Mouse (Mus musculus) liver, embryonic 16.5 days (tissue): ENCODE results near the gene Abr. TPM values are rescaled to one million over a fixed set of nuclear protein-coding genes. Genes with fewer than 3 reads are reported as not detected.

Experiments used
- ATAC-seq: fragments of 200-750 bp; cut with Nextera tagmentation; 2 replicates; pipeline ENCODE4 v1.8.0; 2017; ENCODE audit warnings: low read depth, mild to moderate bottlenecking, moderate number of reproducible peaks, moderate library complexity
- H3K27ac ChIP-seq: fragments of 300-500 bp; sonication (generic); 2 replicates; pipeline ENCODE4 v1.5.1; 2014; ENCODE audit warnings: mild to moderate bottlenecking, low read length
- H3K27me3 ChIP-seq: fragments of 300-500 bp; sonication (generic); 2 replicates; pipeline ENCODE4 v1.6.1; 2014; ENCODE audit warnings: low read depth, low read length, mixed read lengths; ENCODE audit not compliant: control insufficient read depth, insufficient read depth
- H3K36me3 ChIP-seq: fragments of 300-500 bp; sonication (generic); 2 replicates; pipeline ENCODE4 v1.6.1; 2014; ENCODE audit warnings: mild to moderate bottlenecking; ENCODE audit not compliant: control insufficient read depth, insufficient read depth
- H3K4me1 ChIP-seq: fragments of 300-500 bp; sonication (generic); 2 replicates; pipeline ENCODE4 v1.6.1; 2014; ENCODE audit warnings: low read depth, low read length, mixed read lengths; ENCODE audit not compliant: control insufficient read depth
- H3K4me2 ChIP-seq: fragments of 300-500 bp; sonication (generic); 2 replicates; pipeline ENCODE4 v1.6.1; 2014; ENCODE audit warnings: low read depth, low read length, mixed read lengths
- H3K4me3 ChIP-seq: fragments of 300-500 bp; sonication (generic); 2 replicates; pipeline ENCODE4 v1.5.1; 2014; ENCODE audit warnings: low read depth, mild to moderate bottlenecking, low read length
- H3K9ac ChIP-seq: fragments of 300-500 bp; sonication (generic); 2 replicates; pipeline ENCODE4 v1.6.1; 2014; ENCODE audit warnings: low read depth, low read length
- H3K9me3 ChIP-seq: fragments of 300-500 bp; sonication (generic); replicated peaks from 2 replicates; pipeline ENCODE4 v1.6.1; 2016; ENCODE audit warnings: low read length; ENCODE audit not compliant: control insufficient read depth
- WGBS: fragments of 180-500 bp; shearing (Covaris S2); extraction: QIAGEN DNeasy Blood & Tissue Kit; methylation state at CpG from one replicate; pipeline ENCODE4 v1.1.7; 2014; ENCODE audit not compliant: insufficient replicate concordance; 5-methylcytosine and 5-hydroxymethylcytosine counted together
- polyA plus RNA-seq: library from polyadenylated mRNA; unstranded; fragments of >200 nt; fragmentation: Nextera tagmentation; extraction: Ambion mirVana; gene quantifications from 2 replicates; pipeline ENCODE4 v1.2.1, GENCODE M21; 2015

Abr gene
- polyA plus RNA-seq, 1 experiment from 2014 or later = 3.7 TPM

DNA sequence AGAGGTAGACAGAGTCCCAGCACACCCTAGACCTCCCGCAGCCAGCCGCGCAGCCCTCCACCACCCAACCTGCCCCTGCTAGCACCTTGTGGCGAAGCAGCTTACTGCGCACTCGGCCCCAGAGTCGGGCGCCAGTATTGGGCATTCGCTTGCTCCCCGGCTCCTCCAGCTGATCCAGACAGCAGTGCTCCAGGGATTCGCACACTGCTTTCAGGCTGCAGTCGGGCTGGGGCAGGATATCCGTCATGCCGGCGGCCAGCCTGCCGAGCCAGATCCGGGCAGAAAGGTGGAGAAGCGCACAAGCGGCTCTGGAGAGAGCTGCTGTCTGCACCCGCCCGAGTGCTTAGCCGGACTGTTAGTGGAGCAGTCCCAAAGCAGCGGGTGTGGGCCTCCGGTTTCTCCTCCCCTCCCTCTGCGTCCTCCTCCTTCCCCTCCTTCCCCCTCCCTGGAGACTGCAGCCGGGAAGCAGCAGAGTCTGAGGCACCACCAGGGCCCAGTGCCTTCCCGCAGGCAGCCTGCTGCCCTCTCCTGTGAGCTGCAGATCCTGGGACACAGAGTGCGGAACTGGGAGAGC lies 185.2 kb downstream of the Abr start:
- peak; percentile 39; the same call in 1 of the 2 replicates for ATAC-seq

DNA sequence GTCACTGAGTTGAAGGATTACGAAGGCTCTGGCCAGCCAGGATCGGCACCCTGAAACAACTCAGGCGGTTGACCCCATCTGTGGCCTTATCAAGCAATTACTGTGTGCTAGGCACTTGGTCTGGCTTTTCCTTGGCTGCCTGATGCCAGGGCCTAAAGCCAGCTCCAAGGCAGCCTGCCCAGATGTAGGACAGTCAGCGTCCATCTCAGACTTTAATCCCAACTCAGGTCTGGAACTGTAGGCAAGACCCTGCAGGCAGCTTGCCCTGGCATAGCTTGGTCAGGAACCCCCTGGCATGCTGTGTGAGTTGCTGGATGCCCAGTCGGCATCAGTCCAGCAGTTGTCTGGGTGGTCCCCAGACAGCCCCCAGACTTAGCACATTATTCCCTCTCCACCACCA lies 186.1 kb downstream of the Abr start:
- Histone ChIP-seq H3K9ac (no peak overlapping the region), H3K27ac (no peak overlapping the region), H3K9me3 (no peaks in the 10 kb centered on the region), H3K36me3 (no peaks in the 10 kb centered on the region), H3K27me3 (0 out of 2 replicates have a peak, but pooled peaks cover 3% of the 10 kb centered on the region), H3K4me1 (no peaks in the 10 kb centered on the region), H3K4me3 (no peak overlapping the region), H3K4me2 (no peak overlapping the region)
- WGBS = 72% methylated on average over 5 of the region's 5 CpGs
- ATAC-seq = no peak

More for the DNA sequence above, 185.2 kb downstream of the Abr start:
- Histone ChIP-seq H3K36me3 (no peaks in the 10 kb centered on the region), H3K4me3 (peak overlapping the region; percentile 13), H3K4me2 (0 out of 2 replicates have a peak overlapping the region, but pooled peaks have one; percentile 2), H3K27ac (0 out of 2 replicates have a peak overlapping the region, but pooled peaks have one; percentile 27), H3K9me3 (no peaks in the 10 kb centered on the region), H3K27me3 (0 out of 2 replicates have a peak, but pooled peaks cover 3% of the 10 kb centered on the region), H3K4me1 (no peaks in the 10 kb centered on the region), H3K9ac (no peak overlapping the region)
- 31% methylated on average over 28 of the region's 28 CpGs for WGBS

DNA sequence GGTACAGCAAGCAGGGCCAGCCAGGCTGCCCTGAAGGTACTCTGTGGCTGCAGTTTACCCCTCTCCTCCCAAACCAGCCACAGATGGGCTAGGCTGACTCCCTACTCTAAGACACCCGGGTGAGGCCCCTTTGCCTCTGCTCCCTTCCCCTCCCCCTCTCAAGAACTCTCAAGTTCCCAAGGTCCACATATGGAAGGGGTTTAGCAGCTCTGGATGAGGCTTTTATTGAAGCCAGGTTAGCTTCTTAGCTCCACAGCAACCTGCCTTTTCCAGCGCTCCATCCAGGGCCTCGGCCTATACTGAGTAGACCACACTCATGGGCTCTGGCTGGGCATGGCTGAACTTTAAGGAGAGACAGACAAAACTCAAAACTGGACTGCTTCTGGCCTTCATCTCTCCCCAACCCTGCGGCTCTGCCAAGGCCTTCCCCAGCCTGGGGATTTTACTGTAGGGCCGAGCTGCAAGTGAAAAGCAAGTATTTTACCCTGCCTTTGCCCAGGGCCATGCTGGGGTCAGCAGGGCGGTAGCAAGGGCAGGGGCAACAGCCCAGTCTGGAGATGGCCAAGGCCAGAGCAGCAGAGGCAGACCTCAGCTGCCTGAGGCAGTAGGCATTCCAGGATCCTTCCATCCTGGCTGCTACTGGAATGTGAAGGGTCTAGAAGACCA lies 192.0 kb downstream of the Abr start:
- no peak for ATAC-seq
- H3K4me1 ChIP-seq = no peaks in the 10 kb centered on the region
- no peaks in the 10 kb centered on the region for H3K36me3 ChIP-seq
- no peaks in the 10 kb centered on the region for H3K9me3 ChIP-seq
- no peak overlapping the region for H3K9ac ChIP-seq
- H3K4me2 ChIP-seq = no peak overlapping the region
- no peak overlapping the region for H3K27ac ChIP-seq
- no peak overlapping the region for H3K4me3 ChIP-seq
- H3K27me3 ChIP-seq = no peaks in the 10 kb centered on the region
- WGBS = 60% methylated on average over 6 of the region's 6 CpGs

GRCm38 (mm10) chr11:76429556-76429955 lies 192.6 kb downstream of the Abr start:
- Histone ChIP-seq H3K4me3 (no peak overlapping the region), H3K4me1 (no peaks in the 10 kb centered on the region), H3K9ac (no peak overlapping the region), H3K27me3 (no peaks in the 10 kb centered on the region), H3K36me3 (no peaks in the 10 kb centered on the region), H3K9me3 (no peaks in the 10 kb centered on the region), H3K4me2 (no peak overlapping the region), H3K27ac (no peak overlapping the region)
- 53% methylated on average over 7 of the region's 7 CpGs for WGBS
- ATAC-seq = no peak

DNA sequence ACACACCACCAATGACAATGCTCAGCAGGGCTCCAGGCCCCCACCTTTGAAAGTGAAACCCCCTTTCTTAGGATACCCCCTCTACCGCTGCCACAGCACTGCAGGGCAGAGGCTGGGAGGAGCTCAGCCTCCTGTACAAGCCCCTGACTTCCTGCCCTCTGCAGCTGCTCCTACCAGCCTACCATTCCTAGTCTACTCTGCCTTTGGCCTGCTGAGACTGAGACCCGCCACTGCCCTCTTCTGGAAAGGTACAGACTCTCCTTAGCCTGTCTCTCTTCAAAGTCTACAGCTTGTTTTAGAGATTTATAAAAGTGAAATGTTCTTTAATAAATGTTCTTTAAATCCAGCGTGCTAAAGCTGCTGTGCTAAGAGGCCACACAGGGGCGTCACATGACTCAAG lies 193.1 kb downstream of the Abr start:
- Histone ChIP-seq H3K36me3 (no peaks in the 10 kb centered on the region), H3K27ac (no peak overlapping the region), H3K9me3 (no peaks in the 10 kb centered on the region), H3K4me2 (no peak overlapping the region), H3K4me1 (no peaks in the 10 kb centered on the region), H3K9ac (no peak overlapping the region), H3K27me3 (no peaks in the 10 kb centered on the region), H3K4me3 (no peak overlapping the region)
- ATAC-seq = no peak
- 53% methylated on average over 4 of the region's 4 CpGs for WGBS

DNA sequence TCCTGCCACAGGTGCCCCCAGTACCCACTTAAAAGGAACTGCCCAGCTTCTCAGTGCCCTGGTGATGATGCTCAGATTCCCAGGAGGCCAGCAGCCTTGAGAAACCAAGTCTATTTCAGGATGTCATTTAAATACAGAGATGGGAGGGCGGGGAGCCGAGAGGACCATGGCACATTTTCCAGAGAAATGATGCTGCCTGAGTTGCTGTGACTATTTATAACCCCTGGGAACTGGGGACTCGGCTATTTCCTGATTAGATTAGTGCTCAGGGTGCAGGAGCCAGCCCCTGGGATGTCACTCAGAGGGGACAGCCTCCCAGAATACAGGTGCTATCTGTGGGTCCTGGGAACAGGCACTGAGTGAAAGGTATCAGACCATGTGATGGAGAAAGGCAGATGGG lies 194.3 kb downstream of the Abr start:
- 46% methylated on average over 3 of the region's 3 CpGs for WGBS
- no peak overlapping the region for H3K9ac ChIP-seq
- H3K4me3 ChIP-seq = no peak overlapping the region
- no peaks in the 10 kb centered on the region for H3K4me1 ChIP-seq
- no peaks in the 10 kb centered on the region for H3K36me3 ChIP-seq
- ATAC-seq = no peak
- no peak overlapping the region for H3K4me2 ChIP-seq
- no peak overlapping the region for H3K27ac ChIP-seq
- no peaks in the 10 kb centered on the region for H3K27me3 ChIP-seq
- H3K9me3 ChIP-seq = no peaks in the 10 kb centered on the region

GRCm38 (mm10) chr11:76425749-76426148 lies 196.4 kb downstream of the Abr start:
- Histone ChIP-seq H3K4me3 (no peak overlapping the region), H3K27ac (no peak overlapping the region), H3K36me3 (no peaks in the 10 kb centered on the region), H3K27me3 (no peaks in the 10 kb centered on the region), H3K4me1 (no peaks in the 10 kb centered on the region), H3K9ac (no peak overlapping the region), H3K4me2 (no peak overlapping the region), H3K9me3 (no peaks in the 10 kb centered on the region)
- WGBS = 63% methylated on average over 6 of the region's 6 CpGs
- no peak for ATAC-seq

DNA sequence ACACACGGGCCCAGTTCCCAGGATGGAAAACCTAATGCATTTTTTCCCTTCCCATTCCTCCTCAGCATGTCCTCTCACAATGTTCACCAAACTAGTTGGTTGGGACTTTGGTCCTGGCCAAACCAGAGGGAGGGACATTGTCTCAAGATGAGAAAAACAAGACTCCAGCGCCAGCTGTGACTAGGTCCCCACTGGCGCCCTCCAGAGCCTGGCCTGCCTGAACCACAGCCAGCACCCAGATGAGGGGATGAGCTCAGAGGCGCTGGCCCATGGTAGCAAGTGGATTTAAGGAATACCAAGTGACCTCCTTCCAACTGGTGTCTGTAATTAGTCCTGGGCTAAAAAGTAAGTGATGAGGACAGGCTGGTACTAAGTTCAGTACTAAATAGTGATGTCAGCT lies 201.2 kb downstream of the Abr start:
- no peak overlapping the region for H3K9ac ChIP-seq
- ATAC-seq = no peak
- no peak overlapping the region for H3K4me3 ChIP-seq
- 58% methylated on average over 4 of the region's 4 CpGs for WGBS
- no peak overlapping the region for H3K27ac ChIP-seq
- no peaks in the 10 kb centered on the region for H3K36me3 ChIP-seq
- H3K9me3 ChIP-seq = no peaks in the 10 kb centered on the region
- H3K27me3 ChIP-seq = no peaks in the 10 kb centered on the region
- H3K4me1 ChIP-seq = no peaks in the 10 kb centered on the region
- no peak overlapping the region for H3K4me2 ChIP-seq

- Histone ChIP-seq H3K4me1 (no peaks in the 10 kb centered on the region), H3K4me2 (no peak overlapping the region), H3K27ac (no peak overlapping the region), H3K9me3 (no peaks in the 10 kb centered on the region), H3K4me3 (no peak overlapping the region), H3K36me3 (peaks cover 4% of the 10 kb centered on the region; the same call in 1 of the 2 replicates), H3K27me3 (no peaks in the 10 kb centered on the region), H3K9ac (no peak overlapping the region)
- ATAC-seq = no peak
- 52% methylated on average over 4 of the region's 4 CpGs for WGBS
Measured at GRCm38 (mm10) chr11:76419179-76419578, 202.9 kb downstream of the Abr start.
